Mouse (Mus musculus) WW6 (cell line): ENCODE measurements at regions not wholly inside any gene's neighbourhood (a gene's known extent, or its start where the extent isn't known, plus 50 kb on each side); places are given as distances from the start of the nearest gene placed in this dataset.

Experiments
- DNase-seq: peaks from one replicate; pipeline ENCODE4 v3.0.0-alpha.2; 2013; ENCODE audit warnings: low read depth, low spot score

DNA sequence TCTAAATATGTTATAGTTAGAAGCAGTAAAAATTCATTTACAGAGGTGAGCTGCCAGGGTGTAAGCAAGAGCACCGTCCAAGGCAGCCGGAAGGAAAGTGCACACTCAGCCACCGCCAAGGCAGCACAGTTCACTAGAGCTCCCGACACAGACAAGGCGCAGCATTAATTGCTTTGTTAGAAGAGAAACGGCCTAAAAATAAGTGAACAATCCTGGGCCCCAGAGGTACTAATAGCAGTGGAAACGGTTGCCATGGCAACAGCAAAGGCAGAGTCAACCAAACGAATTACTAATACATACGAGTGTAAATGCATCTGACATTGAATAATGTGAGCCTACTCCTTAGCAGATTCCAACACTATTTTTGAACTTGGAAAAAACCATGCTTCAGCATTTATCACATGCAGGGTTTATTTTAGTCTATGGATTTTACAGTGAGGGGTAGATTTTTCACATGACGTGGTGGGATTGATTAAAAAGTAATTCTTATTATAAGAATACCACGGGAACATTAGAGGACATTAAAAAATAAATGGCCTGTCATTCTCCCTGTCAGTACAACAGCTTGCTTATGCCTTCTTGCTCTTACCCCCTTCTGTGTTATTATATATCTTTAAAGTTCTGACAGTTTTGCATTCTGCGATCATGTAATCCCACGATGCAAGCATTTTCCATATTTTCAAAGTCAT is 62.5 kb downstream of the Cavin4 start:
- no peak for DNase-seq

DNA sequence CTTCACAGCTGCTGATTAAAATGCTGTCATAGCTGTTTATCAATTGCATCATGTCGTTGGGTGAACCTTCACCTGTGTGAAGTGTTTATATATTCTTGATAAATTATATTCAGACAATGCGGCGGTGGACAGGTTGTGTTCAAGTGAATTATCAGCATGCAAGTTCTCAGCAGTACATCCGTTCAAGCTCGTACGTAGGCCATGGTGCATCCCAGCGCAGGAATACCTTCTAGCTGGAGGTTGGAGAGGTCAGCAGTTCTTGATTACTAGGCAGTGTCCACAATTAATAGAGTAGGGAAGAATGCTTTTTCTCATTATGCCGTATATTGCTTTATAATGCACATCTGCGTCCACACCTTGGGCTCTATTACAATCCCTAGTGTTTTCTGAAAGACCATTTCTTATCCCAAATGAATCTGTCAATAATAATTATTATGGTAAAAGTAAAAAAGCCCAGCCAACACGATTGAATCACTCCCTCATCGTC is 63.1 kb downstream of the Cavin4 start:
- no peak for DNase-seq

DNA sequence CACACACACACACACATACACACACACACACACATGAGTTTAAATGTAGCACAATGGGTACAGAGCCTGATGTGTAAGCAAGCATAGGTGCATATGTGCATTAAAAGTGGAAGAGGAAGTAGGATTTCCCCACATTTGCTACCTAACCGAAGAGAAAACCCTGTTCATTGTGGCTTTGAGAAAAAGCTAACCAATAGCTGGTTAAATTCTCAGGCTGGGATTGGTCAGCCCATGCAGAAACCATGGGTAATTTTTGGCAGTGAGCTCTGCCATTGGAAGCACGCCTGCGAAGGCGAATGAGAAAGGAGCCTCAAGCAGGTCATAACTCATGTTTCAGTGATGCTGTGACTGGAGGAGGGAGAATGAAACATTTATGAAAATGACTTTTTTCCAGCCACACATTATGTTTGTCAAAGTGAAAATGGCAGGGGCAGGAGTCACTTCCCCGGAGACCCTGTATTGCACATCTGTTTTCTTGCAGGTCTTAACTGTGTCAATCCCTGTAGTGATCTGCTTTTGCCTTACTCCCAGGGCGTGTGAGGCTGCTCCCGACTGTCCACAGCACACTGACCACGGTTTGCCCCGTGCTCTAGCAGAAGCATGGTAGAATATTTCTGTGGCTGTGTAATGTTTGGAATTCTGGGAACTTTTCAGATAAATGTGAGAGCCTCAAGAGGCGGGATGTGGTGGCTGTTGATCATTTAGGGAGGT is 71.7 kb downstream of the Cavin4 start:
- DNase-seq: no peak

DNA sequence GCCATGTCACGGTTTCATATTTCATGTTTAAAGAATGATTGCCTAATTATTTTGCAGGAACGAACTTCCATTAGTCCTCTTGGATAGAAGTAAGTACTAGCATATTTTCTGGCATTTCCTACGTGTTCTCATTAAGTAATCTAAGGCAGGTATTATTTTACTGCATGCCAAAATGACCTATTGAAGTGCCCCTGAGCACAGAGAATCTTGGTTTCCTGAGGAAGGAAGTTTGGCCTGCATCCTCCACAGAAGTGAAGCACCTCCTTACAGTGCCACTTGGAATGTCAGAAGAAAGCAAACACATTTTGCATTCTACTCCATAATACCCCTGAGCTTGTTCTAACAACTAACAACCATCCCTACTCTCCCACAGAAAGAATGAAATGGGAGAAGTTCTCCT is 82.9 kb downstream of the Cavin4 start:
- no peak for DNase-seq

DNA sequence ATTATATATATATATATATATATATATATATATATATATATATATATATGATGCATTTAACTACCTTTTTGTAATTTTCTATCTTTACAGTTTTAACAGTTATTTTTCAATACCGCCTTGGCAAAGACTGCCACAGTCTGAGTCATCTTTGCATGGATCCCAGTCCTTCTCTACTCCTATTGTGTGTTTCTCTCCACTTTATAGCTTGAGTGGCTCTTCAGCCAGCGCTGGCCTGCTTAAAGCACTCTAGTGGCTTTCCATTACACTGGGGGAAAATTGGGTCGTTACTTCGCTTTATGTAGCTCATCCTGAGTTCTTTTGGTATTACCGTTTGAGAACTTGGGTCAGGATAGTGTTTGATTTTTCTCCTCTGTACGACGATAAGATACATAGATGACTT is 86.3 kb downstream of the Cavin4 start:
- DNase-seq: no peak

DNA sequence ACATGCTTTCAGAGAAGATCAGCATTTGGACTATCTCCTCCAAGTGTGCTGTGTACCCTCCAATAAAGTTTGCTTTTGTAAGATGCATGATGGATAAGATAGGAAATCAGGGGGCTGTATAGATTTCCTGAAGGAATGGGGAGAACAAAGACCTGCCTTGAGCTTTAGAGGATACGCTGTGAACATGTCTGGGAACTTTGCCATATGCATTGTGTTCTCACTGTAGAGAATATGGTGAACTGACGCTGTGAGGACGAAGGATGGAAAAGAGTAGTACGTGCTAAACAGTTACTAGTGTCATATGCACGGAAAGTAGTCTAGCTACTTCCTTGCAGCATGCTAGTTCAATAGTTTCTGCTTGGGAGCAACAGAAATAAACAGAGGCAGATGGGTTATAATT is 86.8 kb downstream of the Cavin4 start:
- DNase-seq: no peak

DNA sequence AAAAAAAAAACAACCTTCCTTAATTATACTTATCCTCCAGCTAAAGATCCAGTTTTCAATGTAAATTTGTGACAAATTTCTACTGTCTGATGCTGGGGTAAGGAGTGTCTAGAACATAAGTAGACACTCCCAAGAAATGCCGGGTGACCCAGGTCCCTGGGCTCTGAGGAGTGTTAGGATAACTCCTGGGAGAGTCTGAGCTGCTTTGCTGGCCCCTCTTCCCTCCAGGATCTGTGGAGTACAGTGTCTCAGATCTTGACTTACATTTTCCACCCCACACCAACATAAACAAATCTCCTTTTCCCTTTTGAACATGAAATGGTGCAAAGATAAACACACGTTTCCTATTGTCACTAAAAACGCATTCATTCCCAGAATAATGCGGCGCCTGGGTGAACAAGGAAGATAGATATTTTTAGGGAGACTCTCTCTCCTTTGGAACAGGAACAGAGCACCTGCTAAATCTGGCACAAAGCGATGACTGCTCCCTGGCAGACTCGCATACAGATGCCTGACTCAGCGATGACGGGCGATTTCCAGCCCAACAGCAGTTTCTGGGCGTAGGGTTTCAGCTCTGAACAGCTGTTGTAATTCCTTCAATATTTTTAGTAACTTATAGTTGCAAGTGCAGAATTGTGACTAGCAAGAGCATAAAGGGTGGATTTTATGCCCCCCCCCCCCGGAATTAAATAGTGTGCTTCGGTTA is 91.3 kb downstream of the Cavin4 start:
- no peak for DNase-seq

DNA sequence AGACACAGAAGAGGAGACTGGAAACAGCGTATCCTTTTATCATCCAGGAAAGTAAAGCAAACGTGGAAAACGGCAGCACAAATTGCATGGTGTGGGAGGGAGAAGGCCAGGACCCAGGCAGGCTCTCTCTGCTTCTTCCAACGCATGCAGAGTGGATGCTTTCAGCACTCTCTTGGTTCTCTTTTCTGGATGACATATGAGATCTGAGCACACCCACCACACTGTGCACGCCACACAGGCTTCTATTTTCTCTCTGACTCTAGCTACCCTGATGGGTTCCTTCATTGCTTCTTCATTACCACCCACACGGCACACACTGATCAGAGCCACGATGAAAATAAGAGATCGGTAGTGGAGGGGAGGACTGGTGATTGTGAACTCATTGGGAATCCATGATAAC is 97.3 kb downstream of the Cavin4 start:
- no peak for DNase-seq

DNA sequence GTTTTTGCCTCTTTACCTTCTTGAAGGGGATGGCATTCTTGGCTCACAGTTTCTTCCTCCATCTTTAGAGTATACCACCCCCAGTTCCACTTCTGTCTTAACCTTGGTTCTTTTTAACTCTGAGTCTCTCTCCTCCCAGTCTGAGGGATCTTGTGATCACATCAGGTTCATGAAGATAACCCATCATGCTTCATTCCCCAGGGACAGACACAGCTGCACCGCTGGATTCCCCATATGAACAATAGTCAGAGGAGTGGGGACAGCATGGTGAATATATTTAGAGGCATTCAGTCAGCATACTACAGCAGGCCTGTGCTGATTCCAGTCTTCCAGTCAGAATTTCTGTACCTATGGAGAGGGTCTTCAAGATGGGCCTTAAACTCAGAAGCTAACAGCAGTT is 103.1 kb downstream of the Cavin4 start:
- DNase-seq: no peak

DNA sequence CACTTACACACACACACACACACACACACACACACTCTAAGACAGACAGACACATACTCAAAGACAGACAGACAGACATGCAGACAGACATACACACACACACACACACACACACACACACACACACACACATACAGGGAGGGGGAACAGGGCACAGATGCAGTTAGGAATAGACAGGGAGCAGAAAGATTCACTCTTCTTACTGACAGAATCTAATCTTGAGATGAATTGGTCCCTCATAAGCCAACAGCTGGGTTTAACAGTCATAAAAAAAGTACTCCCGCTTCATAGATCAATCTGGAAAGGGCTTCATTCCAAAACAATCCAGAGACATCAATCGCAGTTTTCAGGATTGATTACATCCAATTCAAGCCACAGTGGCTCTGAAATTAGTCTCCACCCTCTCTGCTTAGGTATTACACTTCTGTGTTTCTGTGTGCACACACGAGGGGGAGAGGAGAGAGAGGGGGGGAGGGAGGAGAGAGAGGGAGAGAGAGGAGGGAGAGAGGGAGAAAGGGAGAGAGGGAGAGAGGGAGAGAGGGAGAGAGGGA is 107.2 kb downstream of the Cavin4 start:
- DNase-seq: no peak

DNA sequence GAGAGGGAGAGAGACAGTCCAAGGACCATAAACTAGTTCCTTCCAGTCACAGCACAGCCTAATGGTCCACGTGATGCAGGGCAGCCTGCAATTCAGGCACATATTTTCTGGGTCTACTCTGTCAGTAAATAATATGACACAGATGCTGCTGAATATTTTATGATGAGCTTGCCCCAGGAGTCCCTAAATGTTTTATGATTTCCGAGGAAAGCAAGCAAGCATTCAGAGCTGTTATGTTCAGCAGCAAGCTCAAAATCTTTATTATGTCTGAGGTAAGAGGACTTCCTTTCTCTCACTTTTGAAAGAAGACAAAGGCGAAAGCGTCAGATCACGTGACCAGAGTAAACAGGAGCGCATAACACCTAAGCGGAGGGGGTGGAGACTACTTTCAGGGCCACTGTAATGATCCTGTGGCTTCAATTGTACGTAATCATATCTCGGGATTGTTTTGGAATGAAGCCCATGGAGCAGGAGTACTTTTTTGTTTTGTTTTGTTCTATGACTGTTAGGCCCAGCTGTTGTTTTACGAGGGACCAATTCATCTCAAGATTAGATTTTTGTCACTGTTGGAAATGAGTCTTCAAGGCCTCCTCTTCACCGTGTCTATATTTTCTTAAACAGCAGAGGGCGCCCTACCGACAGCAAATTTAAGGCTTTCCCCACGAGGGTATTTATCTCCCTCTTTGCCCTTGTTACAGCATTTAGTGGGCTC is 107.8 kb downstream of the Cavin4 start:
- no peak for DNase-seq

DNA sequence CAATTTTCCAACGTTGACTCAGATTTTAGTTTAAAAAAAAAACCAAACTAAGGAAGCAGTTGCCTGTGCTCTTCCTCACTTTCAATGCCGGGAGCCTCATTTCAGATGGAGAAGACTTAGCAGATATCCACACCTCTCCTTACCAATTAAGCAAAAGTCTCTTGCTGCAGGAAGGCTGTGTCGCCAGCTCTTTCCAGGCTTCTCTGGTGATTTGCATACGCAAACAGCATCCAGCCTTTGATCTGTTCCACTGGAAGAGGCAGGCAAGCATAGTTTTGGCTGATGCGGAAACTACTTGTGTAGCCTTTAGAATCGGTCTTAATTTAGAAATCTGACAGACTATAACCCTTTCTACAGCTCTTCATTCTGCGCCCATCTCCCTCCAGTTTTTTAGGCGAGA is 108.5 kb downstream of the Cavin4 start:
- DNase-seq: no peak

DNA sequence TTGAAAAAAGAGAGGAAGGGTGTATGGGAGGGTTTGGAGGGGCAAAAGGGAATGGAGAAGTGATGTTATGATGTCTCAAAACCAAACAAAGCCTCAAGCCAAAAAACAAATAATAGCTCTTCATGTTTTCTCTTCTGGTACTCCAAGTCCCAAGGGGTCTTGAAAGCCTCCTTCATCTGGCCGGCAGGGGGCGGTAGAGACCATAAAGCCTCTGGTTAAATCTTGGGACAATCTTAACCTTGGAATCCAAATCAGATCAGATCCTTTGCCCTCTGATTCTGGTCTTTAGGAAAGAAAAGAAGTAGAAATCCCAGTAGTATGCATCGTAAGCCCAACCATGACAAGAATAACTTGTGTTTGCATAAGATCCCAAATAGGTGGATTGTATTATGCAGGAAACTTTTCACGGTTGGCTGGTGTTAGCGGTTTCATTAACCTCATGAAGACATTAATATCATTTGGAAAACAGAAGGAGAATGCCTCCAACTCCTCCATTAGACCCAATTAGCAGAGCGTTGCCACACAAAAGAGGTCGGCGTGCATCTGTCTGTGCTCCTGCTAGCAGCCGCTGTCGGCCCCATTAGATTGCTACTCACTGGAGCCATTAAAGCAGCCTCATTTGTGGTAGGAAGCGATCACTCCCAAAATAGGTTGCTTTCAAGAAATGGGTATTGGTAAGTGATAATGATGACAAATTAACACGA is 116.0 kb downstream of the Cavin4 start:
- peak; percentile 26 for DNase-seq

DNA sequence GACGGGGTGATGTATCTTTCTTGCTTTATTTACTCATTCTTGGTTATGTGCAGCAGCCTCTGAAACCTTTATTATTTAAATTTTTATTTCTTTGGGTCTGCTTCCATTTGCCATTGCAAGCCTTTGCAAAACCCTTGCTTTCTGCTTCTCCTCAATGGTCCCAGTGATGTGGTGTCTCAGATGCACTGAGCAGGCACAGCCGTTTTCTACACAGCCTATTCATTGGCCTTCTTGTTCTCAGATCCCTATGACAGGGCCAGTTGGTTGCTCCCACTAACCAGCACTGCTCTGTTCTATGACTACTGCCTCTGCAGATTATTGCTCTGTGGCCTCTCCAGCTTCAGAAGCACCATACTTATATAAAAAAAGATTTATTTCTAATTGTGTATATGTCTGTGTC is 116.6 kb downstream of the Cavin4 start:
- DNase-seq: no peak

DNA sequence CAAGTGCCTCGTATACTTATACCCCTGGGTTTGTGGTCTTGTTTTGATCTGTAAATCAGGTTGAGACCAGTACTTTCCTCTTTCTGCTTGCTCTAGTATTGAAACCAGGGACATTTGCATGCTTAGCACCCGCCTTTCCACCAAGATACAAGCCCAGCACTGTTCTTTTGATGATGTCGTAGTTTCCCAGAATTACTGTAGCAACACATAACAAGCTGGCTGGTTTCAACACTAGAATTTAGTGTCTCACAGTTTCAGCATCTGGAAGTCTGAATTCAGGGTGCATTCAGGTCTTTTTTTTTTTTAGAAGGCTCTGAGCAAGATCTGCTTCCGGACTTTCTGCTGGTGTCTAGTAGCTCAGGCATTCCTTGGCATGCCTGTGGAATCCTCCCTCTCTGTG is 117.8 kb downstream of the Cavin4 start:
- DNase-seq: no peak

DNA sequence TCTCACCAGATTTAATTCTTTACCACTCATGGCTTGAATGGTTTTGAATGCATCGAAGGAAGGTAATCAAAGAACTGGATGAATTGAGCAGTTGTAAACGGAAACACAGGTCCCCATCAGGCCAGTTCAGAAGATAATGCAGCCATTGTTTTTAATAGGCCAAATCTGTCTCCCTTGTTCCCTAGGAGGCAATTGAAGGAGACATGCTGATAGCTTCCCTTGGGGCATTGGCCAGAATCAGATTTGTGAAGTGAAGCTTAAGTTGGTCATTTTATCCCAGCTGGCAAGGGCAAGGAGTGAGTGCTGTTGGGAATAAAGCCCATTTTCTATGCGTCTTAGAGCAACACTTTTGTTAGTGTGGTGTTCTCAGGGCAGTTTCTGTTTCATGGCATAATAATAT is 119.4 kb downstream of the Cavin4 start:
- no peak for DNase-seq

DNA sequence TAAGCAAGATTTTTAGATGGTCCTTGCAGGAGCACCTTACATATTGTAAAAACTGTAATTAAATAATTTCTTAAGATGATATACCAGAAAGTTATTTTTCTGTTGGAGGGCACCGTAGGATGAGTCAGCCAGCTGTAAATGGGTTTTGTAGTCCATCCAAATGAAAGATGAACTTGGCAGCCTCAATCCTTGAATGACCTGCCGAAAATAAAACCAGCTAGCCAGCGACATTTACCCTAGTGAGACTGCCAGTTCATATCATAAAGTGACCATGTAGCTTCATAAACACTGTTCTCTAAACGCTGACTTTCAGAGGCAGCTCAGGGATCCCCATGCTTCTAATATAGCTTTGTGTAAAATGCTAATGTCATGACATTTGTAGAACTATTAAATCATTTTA is 127.8 kb downstream of the Cavin4 start:
- DNase-seq: no peak

DNA sequence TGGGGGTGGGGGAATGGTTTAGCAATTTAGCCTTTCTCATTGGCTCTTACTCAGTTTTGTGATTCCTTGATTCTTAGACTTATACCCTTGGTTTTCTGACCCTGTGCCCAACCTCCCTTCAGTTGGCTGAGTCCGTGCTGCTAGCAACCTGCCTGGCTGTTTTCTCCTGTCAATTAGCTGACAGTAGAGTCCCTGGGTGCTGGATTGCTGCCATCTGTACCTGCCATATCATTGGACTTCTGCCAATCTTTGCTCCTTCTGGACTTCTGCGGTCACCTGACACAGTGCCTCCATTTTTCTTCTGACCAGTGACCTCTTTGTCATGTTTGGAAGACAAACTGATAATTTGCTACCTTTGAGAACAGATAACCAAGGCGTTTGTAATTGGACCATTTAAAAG is 140.5 kb downstream of the Cavin4 start:
- DNase-seq: no peak

DNA sequence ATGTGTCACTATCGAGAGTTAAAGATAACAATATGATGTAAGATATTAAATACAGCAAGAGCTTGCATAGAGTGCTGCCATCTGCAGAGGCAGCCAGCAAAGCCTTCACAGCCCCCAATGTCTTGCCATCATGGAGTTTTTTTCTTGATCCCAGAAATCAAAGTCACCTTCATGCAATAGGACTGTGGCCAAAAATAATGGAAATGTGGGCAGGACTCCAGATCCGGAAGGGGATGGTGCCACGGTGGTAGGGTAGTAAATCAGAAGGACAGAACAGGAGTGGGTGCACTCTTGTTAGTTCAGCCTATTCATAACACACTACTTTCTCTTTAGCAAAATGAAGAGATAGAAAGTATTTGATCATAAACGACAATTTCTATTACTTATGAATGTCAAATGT is 145.3 kb downstream of the Cavin4 start:
- no peak for DNase-seq

DNA sequence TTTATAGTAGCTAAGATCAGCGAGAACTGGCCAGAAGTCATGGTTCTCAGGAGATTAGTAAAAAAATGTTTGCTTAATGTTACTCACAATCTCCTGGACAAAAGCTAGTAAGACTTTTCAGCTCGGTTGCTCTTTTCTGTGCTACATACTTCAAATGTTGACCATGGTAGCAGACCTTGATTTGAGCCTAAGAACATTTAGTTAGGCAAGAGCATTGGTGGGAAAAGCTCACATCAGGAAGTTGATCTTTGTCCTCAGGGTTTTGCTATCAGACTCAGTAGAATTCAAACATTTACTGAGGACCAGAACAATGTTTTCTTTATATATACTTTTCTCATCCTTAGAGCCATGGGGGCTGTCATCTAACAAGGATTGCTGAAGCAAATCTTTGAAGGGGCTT is 170.4 kb downstream of the Cavin4 start:
- DNase-seq: no peak

DNA sequence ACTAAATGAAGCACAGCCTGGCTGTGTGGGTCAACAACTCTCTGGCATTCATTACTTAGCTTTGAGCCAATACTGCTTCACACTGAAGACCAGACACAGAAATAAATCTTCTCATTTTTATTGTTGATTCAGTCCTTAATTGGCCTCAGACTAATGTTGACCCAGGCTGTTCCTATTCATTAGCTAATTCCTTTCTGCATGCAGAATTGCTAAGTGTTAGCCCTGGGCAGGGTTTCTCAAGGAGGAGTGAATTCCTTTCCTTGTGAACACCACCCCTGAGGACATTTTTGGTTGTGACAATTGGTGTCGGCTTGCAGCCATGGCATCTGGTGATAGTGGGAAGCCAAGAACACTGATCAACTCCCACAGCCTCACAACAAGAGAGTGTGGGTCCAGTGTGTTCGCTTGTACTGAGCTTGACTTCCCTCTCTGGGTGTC is 179.5 kb downstream of the Cavin4 start:
- no peak for DNase-seq
